Mouse (Mus musculus) stomach, postnatal 0 days (tissue): ENCODE measurements around the gene Fam89b.

ENCODE experiments used
- CTCF ChIP-seq: IDR thresholded peaks from 2 replicates; pipeline ENCODE4 v1.5.1; 2016; ENCODE audit warnings: antibody characterized with exemption, low read depth, mild to moderate bottlenecking, moderate library complexity
- EP300 ChIP-seq: optimal IDR thresholded peaks from 2 replicates; pipeline ENCODE3; 2016; ENCODE audit warnings: antibody characterized with exemption

GRCm38 (mm10) chr19:5726961-5727578, 2.4 kb downstream of the Fam89b start:
- TF ChIP-seq EP300 (no peak), CTCF (no peak)
